Mouse (Mus musculus) cerebellum, postnatal 4 days (tissue): ENCODE measurements around the gene Slain2.
"Not testable (repeated sequence)": the region's sequence is repeated elsewhere in the genome, so short reads cannot be mapped to it uniquely, and the experiment has no call there.

Source experiments
- DNase-seq, 2 experiments: peaks; one replicate each; pipeline ENCODE4 v3.0.0; 2022; ENCODE audit warnings: low spot score in 2 of 2, mixed read lengths in 1 of 2

The Slain2 gene

DNA sequence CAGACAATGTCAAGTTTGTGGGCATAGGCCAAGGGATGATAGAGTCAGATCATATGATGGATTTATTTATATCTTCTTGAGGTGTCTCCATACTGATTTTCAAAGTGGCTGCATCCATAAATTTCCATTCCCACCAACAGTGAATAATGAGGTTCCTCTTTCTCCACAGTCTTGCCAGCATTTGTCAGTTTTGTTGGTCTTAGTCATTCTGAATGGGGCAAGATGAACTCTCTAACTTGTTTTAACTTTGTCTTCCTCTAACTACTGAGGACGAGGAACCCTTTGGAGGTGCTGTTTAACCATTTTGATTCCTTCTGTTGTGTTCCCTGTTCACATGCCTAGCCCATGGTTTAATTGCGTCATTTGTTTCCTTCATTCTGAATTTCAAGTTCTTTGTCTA lies 36.1 kb downstream of the Slain2 start:
- DNase-seq, result no peak

DNA sequence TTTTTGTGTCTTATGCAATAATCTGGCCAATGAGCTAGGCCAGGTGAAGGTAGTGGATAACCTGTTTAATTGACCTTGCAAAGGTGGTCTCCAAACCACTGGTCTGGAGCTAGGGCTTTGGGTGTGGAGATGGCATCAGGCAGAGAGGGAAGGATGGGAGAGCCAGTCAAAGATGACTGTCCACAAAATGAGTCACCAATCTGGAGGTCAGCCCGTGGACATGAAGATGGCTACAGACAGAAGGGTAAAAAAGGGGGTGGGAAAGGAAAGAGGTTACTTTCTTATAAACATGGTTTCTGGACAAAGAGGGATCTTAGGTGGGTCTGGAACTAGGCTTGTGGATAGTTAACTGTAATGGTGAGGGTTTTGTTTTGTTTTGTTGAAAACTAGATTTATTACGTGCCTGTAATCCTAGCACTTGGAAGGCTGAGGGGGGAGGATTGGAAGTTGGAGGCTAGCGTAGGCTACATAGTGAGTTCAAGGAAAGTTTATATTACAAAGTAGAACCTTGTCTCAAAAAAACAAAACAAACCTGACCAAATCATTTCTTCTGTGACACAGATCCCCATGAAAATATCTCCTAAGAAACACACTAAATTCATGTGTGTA lies 40.0 kb downstream of the Slain2 start:
- no peak for DNase-seq

DNA sequence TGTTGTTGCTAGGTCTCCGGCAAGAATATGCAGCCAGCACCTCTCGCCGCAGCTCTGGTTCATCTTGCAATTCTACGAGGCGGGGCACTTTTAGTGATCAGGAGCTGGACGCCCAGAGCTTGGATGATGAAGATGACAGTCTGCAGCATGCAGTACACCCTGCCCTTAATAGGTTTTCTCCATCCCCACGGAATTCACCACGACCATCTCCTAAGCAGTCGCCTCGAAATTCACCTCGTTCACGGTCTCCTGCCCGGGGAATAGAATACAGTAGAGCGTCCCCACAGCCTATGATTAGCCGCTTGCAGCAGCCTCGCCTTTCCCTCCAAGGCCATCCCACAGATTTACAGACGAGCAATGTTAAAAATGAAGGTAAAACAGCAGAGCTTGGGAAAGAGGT lies 43.2 kb downstream of the Slain2 start:
- no peak for DNase-seq

DNA sequence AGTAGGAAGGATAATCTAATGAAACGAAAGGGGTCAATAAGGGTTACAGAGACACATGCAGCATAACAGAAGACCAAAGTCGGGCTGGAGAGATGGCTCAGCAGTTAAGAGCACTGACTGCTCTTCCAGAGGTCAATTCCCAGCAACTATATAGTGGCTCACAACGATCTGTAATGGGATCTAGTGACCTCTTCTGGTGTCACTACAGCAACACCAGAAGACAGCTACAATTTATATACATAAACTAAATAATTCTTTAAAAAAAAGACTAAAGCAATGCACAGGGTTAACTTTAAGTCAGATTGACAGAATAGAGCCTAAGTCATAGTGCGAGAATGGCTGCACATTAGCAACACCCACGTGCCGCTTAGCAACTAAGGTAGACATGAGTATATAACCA lies 46.0 kb downstream of the Slain2 start:
- no peak for DNase-seq

DNA sequence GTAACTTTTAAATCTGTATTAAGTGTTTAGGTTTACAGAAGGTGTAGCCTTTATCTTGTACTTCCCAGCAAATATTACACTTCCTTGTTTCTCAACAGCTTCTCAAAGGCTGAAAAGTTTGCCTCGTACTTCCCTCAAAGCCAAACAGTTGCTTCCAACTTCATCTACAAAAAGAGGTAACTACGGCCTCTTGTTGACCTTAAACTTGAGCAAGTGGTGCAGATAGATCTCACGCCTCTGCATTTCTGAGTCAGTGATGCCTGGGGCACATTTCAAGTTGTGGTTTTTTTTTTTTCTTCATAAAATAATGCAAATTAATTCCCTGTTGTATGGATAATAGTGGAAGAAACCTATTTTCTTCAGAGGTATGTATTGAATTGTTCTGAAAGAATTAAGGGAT lies 51.6 kb downstream of the Slain2 start:
- DNase-seq, result no peak

DNA sequence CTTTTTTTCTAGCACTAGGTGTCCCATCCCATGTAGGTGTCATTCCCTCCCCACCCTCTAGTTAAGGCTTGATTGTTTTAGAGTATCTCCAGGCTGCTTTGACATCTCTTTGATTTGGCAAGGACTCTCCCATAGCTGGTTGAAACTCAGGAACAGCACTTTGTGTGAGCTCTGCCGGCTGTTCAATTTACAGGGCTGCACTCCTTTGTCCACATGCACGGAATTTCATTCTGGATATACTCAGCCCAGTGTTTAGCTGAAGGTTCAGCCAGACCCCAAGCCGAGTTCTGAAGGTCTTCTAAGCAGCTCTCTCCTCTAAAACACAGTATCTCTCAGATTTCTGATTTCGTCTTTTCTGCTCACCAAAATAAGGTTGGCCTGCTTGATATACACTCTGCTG lies 58.3 kb downstream of the Slain2 start:
- DNase-seq, result no peak

DNA sequence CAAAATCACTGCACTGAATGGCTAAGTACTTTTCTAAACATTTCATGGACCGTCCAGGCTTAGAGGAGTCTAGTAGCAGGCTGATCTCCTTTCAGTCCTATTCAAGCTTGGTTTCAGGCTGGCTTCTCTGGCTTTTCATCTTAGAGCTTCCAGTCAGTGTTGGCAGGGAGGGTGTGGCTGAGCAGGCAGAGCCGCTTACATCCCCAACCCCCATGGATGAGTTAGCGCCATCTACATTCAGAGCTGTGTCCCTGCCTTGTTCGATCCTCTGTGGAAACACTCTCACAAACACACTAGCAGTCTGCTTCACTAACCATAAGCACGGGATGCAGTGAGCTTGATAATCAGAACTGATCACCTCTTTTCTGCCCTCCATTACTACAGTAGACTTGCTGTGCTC lies 58.8 kb downstream of the Slain2 start:
- DNase-seq, result no peak

DNA sequence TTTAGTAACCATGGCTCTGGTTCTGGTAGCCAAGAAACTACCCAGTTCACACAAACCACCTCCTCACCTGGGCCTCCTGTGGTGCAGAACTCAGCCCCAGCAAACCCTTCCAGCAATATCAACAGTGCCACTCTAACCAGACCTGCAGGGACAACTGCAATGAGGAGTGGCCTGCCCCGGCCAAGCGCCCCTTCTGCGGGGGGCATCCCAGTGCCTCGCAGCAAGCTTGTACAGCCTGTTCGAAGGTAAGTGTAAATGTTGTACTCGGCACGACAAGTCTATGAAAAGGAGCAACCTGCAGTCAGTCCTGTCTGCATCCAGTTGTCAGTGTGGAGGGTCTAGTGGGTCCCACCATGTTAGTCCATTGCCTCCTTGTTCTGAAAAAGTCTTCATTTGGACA lies 60.5 kb downstream of the Slain2 start, which contains the start of gene Gm10135:
Gene Gm10135 (minus strand): TSS at position 101 of the 400 bp plus-strand sequence.
- no peak for DNase-seq

DNA sequence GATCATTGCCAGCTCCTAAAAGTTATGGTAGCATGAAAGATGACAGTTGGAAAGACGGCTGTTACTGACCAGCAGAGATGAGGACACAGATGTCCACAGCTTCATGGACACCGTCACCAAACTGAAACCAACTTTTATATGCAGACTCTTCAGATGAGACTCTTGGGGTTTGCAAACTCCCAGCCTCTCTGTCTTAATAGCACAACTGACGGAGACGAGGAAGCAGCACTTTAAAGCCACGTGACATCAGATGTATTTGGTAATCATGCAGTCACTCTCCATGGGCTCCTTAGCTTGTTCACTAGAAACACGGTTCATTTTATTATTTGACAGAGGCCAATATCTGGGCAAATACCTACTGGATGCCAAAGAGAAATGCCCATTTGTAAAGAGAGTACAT lies 61.9 kb downstream of the Slain2 start:
- no peak for DNase-seq

DNA sequence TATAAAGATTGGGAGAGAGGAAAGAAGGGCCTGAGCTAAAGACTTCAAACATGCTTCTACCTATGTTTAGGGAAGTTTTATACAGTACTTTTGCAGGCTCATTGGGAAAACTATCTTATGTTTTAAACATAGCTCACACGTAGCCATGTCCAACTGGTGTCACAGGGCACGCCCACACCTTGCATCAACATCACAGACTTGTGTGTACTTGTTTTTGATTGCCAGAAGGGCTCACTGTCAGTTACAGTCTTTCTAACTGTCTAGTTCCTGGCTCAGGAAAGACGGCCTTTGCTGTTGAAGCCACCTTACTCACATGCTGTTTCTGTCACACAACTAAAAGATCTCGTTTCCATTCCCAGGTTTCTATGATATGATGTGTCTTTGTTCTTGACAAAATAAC lies 62.4 kb downstream of the Slain2 start:
- DNase-seq, result no peak

DNA sequence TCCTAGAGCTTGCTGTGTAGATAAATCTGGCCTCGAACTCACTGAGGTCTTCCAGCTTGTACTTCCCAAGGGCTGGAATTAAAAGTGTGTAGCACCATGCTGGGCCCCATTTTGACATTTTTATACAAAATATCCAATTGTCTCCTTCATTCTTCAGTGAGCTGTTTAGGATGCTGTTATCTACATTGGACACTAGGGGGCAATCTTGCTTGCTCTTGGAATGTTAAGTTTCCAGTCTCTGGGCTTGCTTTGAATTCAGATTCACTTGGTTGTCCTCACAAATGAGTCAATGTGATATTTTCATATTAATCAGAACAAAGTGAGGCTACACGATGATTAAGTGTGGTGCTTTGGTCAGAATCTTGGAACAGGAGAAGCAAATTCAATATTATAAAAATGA lies 70.0 kb downstream of the Slain2 start:
- DNase-seq, result no peak

DNA sequence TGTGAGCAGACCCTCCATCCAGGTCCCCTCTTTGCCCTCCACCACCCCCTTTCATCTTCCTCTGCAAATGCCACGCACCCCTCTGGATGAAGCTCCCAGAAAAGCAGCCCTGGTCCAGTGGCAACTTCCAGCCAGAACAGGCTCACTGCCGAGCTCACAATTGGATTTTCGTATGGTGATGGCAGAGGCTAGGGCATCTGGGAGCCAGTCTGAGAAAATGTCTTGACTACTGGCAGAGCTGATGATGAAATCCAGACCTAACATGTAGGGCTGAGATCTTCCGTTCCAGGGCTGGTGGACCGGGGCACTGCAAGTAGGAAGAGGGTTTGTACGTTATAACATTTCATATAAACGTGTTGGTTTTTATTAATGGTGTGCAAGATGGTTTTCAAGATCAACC lies 73.7 kb downstream of the Slain2 start:
- DNase-seq, result no peak

DNA sequence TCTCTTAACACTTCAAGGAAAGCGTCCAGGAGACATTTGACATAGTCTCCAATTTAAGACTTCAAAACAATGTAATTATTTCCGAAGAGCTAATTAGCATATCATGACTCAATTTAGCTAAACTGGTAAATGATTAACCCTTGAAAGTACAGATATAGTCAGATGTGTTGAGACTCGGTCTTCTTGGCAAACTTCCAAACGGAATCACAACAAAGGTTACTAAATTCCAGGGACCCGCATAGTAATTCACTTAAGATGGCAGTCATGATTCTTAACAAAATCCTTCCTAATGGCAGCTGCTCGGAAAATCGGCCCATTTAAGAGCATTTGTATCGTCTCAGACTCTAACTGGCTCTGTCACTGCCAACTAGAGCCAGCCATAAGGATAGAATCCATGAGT lies 75.7 kb downstream of the Slain2 start:
- DNase-seq, result no peak

DNA sequence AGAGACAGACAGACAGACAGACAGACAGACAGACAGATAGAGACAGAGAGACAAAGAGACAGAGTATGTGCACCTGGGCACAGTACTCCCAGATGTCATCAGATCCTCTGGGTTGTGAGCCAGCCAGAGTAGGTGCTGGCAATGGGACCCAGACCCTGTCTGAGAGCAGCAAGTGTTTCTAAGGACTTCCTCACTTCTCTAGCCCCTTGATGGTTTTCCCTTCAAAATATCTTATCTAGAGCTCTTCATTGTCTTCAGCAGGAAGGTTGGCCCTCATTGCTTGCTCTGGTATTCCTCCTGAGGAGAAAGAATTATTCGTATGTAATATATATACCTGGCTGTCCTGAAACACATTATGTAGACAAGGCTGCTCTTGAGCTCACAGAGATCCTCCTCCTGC lies 78.4 kb downstream of the Slain2 start:
- no peak for DNase-seq

DNA sequence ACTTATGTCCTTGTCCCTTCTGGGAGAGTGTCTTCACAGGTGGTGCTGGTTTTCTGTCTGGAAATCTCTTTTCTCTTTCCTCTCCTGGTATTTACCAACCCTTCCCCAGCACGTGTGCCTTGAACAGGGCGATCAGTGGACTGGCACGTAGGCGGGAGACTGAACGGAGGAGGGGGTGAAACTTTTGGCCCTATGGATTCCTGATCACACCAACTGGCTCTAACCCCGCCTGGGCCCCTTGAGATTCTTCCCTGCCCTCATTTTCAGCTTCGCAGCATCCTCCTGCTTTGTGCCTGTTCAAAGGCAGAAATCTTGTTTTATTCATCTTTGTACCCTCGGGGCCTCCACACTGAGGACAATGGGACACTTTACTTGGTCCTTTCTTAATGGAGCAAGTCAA lies 80.3 kb downstream of the Slain2 start:
- DNase-seq, result no peak

DNA sequence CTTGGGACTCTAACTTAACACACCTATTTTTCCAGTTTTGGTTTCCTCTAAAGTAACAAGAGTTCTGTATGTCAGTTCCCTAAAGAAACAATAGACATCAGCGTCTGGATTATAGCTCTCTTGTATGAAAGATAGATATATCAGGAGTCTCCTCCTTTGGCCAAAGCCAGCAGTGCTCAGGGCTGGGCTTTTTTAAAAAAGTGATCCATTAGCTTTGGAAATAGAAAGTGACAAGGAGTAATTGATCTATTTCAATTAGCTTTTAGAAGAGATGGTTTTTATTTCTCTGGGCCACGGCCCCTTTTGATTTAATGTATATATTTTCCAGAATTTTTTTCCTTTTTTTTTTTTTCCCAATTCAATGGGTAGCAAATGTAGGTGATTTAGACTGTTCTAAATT lies 80.8 kb downstream of the Slain2 start:
- DNase-seq, result no peak

DNA sequence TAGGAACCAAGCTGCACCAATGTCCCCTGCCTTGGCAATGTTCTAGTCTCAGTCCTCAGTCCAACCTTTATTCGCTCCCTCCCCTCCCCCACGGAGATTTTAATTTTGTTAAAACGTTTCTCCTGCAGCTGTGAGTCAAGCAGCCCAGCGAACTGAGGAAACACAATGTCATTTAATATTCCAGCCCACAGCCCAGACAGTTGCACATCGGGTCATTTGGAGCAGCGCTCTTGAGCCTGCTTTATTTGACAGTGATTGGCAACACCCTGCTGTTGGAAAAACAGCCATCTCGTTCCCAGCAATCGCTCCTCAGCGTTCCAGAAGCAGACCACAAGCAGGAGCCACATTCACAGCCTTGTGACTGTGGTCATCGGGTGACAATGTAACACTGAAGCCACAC lies 81.3 kb downstream of the Slain2 start:
- no peak for DNase-seq

DNA sequence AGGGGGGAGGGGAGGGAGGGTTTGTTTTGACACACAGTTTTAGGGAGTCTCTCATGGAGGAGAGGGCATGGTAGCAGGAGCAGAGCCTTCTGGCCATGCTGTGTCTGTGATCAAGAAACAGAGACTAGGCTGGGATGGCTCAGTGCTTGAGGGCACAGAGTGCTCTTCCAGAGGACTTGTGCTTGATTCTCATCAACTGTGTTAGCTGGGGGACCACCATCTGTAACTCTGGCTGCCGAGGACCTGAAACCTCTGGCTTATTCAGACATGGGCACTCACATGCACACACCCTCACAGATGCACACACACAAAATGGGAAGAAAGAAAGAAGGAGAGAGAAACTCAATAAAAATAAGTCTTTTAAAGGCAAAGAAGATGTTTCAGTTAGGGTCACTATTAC lies 84.4 kb downstream of the Slain2 start:
- not testable (repeated sequence) for DNase-seq

DNA sequence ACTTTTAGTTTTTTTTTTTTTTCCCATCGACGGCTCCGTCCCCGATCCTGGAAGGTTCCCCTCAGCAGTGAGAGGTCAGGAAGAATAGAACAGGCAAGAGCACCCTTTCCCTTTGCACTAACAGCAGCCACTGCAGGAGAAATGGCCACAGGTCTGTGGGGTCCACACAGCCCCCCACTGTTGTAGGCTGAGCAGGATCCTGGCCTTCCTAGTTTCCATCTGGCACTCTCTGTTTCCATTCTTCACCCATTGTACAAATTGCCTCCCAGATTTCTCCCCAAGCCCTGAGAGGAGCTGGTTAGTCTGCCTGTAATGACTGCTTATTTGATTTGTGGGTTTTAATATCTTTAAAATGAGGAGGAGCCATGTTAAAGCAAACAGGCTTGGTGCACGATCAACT lies 89.9 kb downstream of the Slain2 start:
- DNase-seq, result no peak

DNA sequence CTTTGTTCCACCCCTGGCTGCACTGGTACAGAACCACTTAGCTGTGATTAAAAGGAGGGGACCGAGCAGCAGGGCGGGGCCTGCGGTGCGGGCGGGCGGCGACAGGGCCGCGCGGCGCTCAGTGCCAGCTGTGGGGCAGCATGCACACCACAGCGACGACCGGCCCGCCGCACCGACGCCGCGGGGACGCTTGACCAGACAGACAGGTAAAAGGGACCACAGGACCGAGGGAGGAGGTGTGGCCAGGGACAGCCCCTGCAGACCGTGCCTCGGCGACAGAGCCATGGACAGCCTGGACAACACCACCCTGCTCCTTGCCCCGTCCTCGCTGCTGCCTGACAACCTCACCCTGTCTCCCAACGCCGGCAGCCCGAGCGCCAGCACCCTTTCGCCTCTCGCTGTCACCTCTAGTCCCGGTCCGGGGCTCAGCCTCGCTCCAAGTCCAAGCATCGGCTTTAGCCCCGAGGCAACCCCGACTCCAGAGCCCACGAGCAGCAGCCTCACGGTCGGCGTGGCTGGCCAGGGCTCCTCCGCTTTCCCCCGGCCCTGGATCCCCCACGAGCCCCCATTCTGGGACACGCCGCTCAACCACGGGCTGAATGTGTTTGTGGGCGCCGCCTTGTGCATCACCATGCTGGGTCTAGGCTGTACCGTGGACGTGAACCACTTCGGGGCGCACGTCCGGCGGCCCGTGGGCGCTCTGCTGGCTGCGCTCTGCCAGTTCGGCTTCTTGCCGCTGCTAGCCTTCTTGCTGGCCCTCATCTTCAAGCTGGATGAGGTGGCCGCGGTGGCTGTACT lies 92.9 kb downstream of the Slain2 start, which contains the start of gene Slc10a4:
Gene Slc10a4 (plus strand): TSS at position 100 of the 798 bp plus-strand sequence.
- DNase-seq, result peak in 1 of 2 experiments; percentile 10

DNA sequence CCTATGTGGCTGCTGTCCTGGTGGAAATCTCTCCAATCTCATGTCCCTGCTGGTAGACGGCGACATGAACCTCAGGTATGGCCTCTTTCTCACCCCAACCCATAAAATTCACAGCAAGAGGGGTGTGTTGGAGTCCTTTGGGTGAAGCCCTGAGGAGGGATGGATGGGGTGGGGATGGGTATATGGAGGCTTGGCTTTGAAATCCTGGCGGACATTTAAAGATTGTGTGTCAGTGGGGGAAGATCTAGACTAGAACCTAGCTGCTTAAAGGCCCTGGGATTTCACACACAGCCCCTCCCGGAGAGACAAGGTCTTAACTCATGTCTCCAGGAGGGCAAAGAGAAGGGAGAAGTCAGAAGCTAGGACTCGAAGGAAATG lies 93.5 kb downstream of the Slain2 start:
- no peak for DNase-seq

DNA sequence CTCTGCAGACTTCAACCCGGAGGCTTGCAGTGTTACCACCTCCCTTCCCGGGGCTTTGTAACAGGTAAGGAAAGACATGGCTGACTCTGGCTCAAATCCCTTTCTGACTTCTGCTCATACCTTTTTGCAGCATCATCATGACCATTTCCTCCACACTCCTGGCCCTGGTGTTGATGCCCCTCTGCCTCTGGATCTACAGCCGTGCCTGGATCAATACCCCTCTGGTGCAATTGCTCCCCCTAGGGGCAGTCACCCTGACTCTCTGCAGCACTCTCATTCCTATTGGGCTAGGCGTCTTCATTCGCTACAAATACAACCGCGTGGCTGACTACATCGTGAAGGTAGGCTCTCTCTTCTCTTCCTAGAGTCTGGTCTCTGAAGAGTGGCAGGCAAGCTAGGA lies 94.1 kb downstream of the Slain2 start:
- not testable (repeated sequence) for DNase-seq

DNA sequence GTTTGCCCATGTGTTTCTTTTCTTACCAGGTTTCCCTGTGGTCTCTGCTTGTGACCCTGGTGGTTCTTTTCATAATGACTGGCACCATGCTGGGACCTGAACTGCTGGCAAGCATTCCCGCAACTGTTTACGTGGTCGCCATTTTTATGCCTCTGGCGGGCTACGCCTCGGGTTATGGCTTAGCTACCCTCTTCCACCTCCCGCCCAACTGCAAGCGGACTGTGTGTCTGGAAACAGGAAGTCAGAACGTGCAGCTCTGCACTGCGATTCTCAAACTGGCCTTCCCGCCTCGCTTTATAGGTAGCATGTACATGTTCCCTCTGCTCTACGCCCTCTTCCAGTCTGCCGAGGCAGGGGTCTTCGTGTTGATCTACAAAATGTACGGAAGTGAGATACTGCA lies 97.7 kb downstream of the Slain2 start:
- not testable (repeated sequence) for DNase-seq
